Mouse (Mus musculus): ENCODE results near the gene Rassf6. TPM values are rescaled to one million over a fixed set of nuclear protein-coding genes. Genes with fewer than 3 reads are reported as not detected.
"Not testable (repeated sequence)": the region's sequence is repeated elsewhere in the genome, so short reads cannot be mapped to it uniquely, and the experiment has no call there.

Rassf6 gene
- total RNA-seq, 2 experiments from 2014 or later: 0.45 to 0.48 TPM

DNA sequence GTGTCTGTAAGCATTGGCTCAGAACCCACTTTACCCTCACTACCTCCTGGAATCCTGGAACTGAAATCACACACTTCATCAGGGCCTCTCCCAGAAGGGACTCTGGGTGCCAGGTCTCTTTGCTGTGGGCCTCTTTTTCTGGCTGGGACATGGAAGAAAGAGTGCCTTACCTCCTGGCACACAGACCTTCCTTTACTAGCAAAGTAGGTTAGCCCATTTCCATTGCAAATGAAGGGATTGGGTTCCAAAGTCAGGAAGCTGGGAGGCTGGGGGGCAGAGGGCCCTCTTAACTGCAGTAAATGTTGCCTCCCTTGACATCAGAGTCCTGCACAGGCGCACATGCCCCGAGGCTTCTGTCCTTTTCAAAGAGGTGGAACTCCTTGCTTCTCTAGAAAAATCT is 17.2 kb downstream of the Rassf6 start:
- no peak for DNase-seq

GRCm38 (mm10) chr5:90621726-90622125 is 18.7 kb downstream of the Rassf6 start:
- no peak for DNase-seq

GRCm38 (mm10) chr5:90621316-90621715 is 19.1 kb downstream of the Rassf6 start:
- no peak for DNase-seq

GRCm38 (mm10) chr5:90617859-90618258 is 22.6 kb downstream of the Rassf6 start:
- no peak for DNase-seq

DNA sequence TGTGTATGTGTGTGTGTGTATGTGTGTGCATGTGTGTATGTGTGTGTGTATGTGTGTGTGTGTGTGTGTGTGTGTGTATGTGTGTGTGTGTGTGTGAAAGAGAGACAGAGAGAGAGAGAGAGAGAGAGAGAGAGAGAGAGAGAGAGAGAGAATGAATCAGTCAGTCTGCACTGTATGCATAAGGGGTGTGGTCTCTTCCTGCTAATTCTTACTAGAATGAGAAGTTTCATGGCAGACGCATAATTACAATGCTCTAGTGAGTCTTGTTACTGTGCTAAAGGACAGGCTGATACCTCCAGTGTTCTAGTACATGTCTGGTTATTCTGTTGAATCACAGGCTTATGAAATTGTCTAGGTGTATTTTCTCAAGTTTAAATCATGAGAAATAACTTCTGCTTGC is 27.7 kb downstream of the Rassf6 start:
- not testable (repeated sequence) for DNase-seq

DNA sequence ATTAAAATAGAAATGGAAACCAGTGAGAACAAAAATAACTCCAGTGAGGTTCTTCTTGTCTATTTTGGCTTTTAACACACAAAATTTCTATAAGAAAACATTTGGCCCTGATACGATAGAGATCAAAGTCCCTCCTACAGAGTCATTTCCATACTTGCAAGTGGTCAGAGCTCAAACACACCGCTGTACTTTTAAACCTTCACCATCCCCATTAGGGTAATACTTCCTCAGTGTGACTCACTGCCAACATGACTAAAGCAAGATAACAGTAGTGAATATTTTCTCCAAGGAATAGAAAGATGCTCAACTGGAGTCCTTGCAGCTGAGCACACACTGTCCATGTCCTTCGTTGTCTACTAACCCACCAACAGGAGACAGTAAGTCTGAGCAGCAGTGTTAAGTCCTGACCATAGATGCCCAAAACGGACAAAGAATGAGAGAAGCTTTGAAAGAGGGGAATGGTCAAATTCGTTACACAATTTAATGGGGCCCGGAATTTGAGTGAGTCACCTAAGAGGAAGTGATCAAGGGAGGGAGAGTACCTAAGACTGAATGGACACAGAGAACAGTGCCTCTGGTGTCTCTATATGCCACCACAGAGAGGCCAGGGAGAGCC is 28.4 kb downstream of the Rassf6 start:
- DNase-seq: no peak

- no peak for DNase-seq
Measured at GRCm38 (mm10) chr5:90611388-90611787, 29.1 kb downstream of the Rassf6 start.

- no peak for DNase-seq
Measured at GRCm38 (mm10) chr5:90608906-90609305, 31.6 kb downstream of the Rassf6 start.

DNA sequence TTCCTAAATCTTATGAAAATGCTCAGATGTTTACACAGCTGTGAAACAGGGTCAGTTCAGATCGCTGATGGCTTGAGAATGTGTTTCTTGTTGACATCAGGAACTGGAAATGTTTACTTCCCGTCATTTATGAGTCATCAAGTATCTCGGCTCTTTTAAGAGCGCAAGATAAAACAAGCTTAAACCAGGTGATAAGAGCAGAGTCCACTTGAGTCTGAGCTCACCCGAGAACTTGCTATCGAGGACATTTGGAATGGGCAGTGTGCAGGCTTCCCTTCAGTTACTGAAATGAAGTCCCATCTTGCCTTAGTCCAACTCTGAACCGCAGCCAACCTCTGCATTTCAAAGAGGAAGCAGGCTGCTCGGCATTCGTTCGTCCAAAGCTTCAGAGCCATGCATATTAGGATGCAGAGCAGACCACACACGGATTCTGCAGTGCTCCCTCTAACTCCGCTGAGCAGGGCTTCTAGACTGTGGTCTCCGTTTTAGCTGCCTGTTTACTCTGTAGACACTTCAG is 37.0 kb downstream of the Rassf6 start:
- no peak for DNase-seq

DNA sequence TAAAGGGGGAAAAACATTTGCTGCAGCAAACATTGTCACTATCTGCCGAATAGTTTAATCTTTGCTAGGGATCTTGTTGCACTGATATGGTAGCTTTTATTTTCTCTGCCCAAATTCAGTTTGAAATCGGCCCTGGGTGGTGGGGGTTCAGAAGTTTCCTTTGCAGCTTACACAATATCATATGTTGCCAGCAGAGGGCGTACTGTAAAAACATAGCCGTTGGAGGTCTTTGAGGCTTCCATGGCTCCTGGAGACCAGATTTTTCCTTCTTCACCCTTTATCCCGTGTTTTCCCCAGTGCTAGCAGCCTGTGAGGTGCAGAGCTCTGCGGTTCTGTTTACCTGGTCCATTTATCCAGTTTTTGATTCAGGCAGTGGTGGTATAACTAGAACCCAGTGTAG is 39.0 kb downstream of the Rassf6 start:
- peak in 1 of 2 experiments; percentile 19 for DNase-seq

DNA sequence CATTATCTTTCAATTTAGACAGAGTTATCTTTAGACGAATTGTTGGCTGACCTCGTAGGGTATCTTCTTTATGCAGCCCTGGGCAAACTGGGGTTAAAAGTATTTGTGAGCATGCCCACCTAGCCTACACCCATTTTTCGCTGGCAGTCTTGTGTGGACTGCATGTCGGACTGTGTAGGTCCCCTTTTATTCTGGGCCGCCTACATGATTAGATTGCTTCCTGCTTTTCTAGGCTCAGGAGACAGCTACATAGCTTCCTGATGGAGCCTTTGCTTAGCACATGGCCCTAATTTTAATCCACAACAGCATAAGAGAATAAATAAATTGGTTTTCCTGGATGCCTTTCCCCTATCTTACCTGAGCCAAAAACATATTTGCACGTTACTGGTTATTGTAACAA is 44.3 kb downstream of the Rassf6 start:
- DNase-seq: no peak

DNA sequence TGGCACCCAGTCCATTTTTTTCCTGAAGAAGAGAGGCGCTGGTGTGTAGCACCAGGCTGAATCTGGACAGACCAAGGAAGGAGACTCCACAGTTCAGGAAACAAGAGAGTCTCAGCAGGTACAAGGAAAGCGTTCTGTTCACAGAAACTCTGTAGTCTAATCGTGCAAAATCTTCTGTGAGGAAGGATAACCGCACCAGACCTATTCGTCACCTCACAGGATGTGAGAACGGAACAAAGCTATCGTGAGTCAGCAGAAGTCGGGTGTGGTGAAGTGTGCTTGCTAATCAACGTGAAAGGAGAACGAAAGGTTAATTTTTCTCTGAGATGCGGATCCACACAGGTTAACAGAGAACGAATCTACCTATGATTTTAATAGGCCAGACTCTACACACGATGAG is 45.5 kb downstream of the Rassf6 start:
- DNase-seq: no peak

- DNase-seq: no peak
Measured at GRCm38 (mm10) chr5:90591936-90592335, 48.5 kb downstream of the Rassf6 start.

DNA sequence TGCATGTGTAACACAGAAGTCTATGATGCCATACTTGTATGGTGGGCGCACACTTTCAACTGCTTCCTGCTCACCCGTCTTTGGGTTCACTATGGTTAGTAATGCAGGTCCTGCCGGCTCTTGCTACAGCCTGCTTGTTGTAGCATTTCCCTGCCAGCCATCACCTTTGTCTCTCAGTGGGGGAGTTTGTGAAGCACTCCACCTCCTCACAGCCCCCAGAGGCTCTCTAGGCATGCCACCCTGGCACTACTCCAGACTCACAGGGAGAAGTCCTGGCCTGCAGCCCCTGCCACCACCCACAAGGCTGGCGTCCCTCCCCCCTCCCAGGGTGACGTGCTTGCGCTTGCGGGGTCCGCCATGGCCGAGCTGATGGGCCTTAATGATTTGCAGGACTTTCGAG is 49.8 kb downstream of the Rassf6 start:
- no peak for DNase-seq

- peak; percentile 72 to 82 for DNase-seq
Measured at GRCm38 (mm10) chr5:90588708-90589595, 51.5 kb downstream of the Rassf6 start.

DNA sequence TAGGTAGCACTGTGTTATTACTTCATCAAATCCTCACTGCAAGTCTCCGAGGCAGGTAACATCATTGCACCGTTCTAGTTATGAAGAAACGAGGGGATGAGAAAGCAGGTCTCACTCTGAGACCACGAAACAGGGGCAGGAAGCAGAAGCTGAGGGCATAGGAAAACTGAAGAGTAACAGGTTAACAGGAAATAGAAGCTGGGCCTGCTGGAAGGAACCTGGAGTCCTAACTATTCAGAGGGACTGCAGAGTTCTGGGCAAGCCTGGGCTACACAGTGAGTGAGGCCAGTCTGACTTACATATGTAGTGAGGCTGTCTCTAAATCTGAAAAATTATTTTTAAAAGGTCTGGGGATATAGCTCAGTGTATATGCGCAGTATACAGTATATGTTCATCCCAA is 52.4 kb downstream of the Rassf6 start:
- no peak for DNase-seq

- DNase-seq: no peak
Measured at GRCm38 (mm10) chr5:90586511-90586910, 53.9 kb downstream of the Rassf6 start.

DNA sequence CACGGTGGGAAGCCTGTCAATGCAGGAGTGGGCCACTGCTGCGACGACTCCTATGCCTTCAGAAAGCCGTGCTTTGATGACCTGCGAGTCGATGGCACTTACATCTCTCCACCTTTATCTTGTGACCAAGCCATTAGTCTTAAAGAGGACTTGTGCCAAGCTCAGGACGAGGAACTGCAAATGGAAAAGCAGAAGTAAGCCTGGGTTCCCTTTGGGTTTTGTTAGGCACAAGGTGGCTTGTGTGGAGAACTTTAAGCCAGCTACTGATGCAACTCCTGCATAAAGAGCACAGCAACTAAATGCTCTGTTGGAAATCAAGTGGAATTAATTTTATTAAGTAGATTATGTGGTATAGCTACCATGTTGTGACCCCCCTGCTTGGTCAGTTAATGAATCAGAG is 55.7 kb downstream of the Rassf6 start:
- no peak for DNase-seq

GRCm38 (mm10) chr5:90582179-90582578 is 58.3 kb downstream of the Rassf6 start:
- DNase-seq: no peak

DNA sequence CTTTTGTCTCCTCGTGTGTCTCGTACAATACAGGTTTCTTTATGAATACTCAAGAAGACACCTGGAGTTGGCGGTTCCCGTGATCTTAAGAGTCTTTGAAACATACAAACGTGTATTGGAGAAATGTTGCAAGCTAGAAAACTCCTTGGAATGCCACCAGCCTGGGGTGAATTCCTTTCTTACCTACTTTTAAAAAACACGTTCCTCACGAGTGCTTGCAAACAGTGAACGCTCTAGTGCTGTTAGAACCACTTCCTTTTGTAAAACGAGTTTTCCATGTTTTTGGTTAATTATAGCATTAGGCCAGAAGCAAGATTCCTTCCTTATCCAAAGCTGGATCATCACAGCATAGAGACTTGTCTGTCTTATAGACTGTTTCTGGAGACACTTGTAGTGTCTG is 60.9 kb downstream of the Rassf6 start:
- no peak for DNase-seq

GRCm38 (mm10) chr5:90577751-90578150 is 62.7 kb downstream of the Rassf6 start:
- no peak for DNase-seq

DNA sequence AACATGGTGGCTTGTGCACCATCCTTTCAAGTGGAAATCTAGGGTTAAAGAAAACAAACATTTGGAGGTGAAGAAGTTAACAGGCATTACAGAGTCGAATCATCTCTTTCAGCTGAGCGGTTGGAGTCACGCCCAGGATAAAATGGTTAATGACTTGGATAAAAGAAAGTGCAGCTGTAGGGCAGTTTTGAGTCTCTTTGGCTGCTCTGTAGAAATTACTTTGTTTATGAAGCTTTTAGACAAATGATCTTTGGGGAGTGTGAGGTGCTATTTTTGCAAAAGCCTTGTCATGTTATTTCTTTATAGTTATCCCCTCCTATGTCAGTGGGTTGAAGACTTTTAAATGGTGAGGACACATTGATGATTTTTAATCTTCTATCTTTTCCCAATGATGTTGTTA is 69.2 kb downstream of the Rassf6 start:
- no peak for DNase-seq

GRCm38 (mm10) chr5:90568338-90568737 is 72.1 kb downstream of the Rassf6 start:
- no peak for DNase-seq

DNA sequence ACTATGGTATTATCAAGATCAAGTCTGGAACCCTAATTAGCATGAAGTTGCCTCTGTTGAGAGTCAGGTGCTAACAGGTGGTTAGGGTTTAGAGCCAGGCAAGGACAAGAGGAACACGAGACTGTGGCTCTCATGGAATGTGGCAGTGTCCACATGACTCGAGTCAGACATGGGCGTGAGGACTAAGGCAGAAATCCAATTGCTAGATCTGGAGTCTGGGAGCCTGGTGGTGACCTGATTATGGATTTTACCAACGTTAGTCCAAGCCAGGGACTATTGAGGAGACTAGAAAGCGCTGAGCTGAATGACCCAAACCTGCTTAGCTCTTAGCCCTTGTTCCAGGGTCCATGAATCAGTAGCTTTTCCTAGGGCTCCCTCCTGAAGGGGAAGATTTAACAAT is 72.7 kb downstream of the Rassf6 start:
- no peak for DNase-seq

Data from layer of hippocampus, postnatal 36 days (tissue).